Mouse (Mus musculus): ENCODE measurements around the gene Tenm4. TPM values are rescaled to one million over a fixed set of nuclear protein-coding genes. Genes with fewer than 3 reads are reported as not detected.

Tenm4 gene
- polyA plus RNA-seq, 1 experiment from 2014 or later, result 0.68 TPM

DNA sequence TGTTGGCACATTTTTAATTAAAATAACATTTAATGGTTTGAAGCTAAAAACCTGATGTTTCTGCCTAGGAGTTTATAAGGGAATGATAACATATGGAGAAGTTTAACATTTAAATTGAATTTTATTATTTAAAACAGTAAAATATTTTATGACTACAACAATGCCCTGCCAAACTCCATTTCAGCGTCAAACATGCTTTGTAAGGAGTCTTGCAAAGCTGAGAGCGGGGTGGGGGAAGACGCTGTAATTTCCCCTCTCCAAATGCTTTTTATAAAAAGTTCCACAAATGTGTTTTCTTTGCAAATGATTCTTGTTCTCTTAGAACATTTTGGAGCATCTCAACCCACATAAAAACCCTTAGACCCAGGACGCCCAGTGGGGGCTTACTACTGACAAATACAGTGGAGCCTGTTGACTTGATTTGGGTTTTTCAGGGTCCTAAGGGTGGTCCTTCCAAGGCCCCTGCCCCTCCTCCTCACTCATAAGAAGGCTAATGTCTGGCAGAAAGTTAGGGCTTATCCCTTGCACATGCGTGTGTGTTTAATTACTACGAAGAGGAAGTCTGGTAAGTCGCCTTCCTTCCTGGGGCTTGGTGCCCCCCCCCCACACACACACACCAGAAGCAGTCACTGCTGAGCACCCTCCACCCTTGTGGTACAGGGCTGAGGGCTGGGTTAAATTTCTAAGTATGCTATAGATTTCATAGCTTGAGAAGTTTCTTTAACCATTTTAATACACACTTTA lies 563.4 kb downstream of the Tenm4 start:
- Histone ChIP-seq H3K4me1 (ENCODE audit: insufficient read depth) (no peaks in the 10 kb centered on the region), H3K27me3 (ENCODE audit: insufficient read depth, low read length) (no peaks in the 10 kb centered on the region), H3K4me3 (ENCODE audit: low read depth, low read length) (no peak overlapping the region), H3K36me3 (replicated peaks; ENCODE audit: insufficient read depth, low read length) (no peaks in the 10 kb centered on the region), H3K9me3 (ENCODE audit: low read length) (no peaks in the 10 kb centered on the region), H3K9ac (replicated peaks) (no peak overlapping the region), H3K27ac (ENCODE audit: low read depth) (no peak overlapping the region), H3K4me2 (ENCODE audit: low read depth, low read length) (no peak overlapping the region)
- 36% methylated on average over 7 of the region's 7 CpGs for WGBS (ENCODE audit: insufficient replicate concordance)
- no peak for TF ChIP-seq EP300 (IDR thresholded peaks at IDR 0.05; ENCODE audit: low read depth)
- TF ChIP-seq CTCF (IDR thresholded peaks at IDR 0.05; ENCODE audit: low read depth), result no peak
- no peak for DNase-seq
- no peak for ATAC-seq

DNA sequence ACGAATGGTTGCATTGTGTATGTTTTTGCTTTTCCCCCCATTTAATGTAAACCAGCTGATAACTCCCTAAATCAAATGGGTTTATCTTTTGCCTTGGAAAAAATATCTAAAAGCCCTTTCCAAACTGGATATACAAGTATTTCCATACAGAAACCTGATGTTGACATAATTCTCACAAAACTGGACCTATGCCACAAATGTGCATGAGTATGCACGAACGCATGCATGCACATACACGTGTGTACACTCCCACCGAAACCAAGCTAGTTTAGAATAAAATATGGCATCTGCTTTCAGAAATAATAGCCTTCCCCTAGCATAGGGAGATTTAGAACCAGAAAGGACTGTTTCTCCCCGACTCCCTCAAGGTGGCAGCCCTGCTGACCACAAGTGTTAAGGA lies 569.6 kb downstream of the Tenm4 start:
- no peaks in the 10 kb centered on the region for H3K36me3 ChIP-seq (replicated peaks; ENCODE audit: insufficient read depth, low read length)
- DNase-seq (no peak), ATAC-seq (no peak)
- H3K4me1 ChIP-seq (ENCODE audit: insufficient read depth), result no peaks in the 10 kb centered on the region
- WGBS (ENCODE audit: insufficient replicate concordance), result 75% methylated on average over 6 of the region's 6 CpGs
- no peak overlapping the region for H3K27ac ChIP-seq (ENCODE audit: low read depth)
- no peak overlapping the region for H3K9ac ChIP-seq (replicated peaks)
- H3K4me2 ChIP-seq (ENCODE audit: low read depth, low read length), result no peak overlapping the region
- TF ChIP-seq EP300 (IDR thresholded peaks at IDR 0.05; ENCODE audit: low read depth), result no peak
- no peak for TF ChIP-seq CTCF (IDR thresholded peaks at IDR 0.05; ENCODE audit: low read depth)
- H3K27me3 ChIP-seq (ENCODE audit: insufficient read depth, low read length), result no peaks in the 10 kb centered on the region
- no peak overlapping the region for H3K4me3 ChIP-seq (ENCODE audit: low read depth, low read length)
- no peaks in the 10 kb centered on the region for H3K9me3 ChIP-seq (ENCODE audit: low read length)

DNA sequence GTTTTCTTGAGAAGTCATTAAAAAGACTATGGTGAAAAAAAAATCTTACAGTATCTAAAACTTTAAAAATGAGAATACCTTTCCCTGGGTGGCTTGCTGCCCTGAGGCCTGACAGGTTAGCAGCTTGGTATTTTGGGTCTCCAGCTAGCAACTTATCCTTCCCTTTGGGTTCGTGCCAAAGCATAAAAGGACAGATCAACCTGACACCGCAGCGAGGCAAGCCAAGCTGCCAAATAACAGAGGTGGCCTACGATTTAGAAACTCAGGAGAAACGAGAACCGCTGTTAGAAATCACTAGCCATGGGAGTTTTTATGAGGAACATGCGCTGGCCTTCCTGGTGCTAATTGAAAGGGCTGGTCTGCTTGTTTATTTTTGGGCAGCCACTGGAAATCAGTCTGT lies 571.2 kb downstream of the Tenm4 start:
- TF ChIP-seq EP300 (IDR thresholded peaks at IDR 0.05; ENCODE audit: low read depth), result no peak
- no peak for TF ChIP-seq CTCF (IDR thresholded peaks at IDR 0.05; ENCODE audit: low read depth)
- H3K4me3 ChIP-seq (ENCODE audit: low read depth, low read length), result no peak overlapping the region
- no peak for ATAC-seq
- no peak overlapping the region for H3K4me2 ChIP-seq (ENCODE audit: low read depth, low read length)
- 70% methylated on average over 7 of the region's 7 CpGs for WGBS (ENCODE audit: insufficient replicate concordance)
- H3K4me1 ChIP-seq (ENCODE audit: insufficient read depth), result no peaks in the 10 kb centered on the region; the same call in 1 of the 2 replicates
- H3K9ac ChIP-seq (replicated peaks), result no peak overlapping the region
- H3K27ac ChIP-seq (ENCODE audit: low read depth), result no peak overlapping the region
- no peaks in the 10 kb centered on the region for H3K36me3 ChIP-seq (replicated peaks; ENCODE audit: insufficient read depth, low read length)
- H3K9me3 ChIP-seq (ENCODE audit: low read length), result no peaks in the 10 kb centered on the region
- DNase-seq, result no peak
- no peaks in the 10 kb centered on the region for H3K27me3 ChIP-seq (ENCODE audit: insufficient read depth, low read length)

DNA sequence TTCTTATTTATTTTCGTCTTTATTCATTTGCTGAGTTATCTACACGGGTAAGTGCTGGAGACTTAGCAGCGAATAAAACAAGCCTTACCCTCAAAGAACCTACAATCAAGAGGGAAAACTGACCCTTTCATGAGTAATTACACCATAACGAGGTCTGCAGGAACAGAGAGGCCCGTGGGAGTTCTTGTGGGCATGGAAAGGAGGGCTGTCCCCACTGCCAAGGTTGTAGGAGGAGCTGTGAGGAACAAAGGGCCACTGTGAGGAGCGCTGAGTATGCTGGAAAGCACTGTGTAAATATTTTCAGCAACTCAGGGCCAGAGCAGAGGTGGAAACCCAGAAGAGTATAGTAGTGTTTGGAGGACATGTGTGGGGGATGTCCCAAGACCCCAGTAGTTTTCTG lies 574.9 kb downstream of the Tenm4 start:
- ATAC-seq, result no peak

DNA sequence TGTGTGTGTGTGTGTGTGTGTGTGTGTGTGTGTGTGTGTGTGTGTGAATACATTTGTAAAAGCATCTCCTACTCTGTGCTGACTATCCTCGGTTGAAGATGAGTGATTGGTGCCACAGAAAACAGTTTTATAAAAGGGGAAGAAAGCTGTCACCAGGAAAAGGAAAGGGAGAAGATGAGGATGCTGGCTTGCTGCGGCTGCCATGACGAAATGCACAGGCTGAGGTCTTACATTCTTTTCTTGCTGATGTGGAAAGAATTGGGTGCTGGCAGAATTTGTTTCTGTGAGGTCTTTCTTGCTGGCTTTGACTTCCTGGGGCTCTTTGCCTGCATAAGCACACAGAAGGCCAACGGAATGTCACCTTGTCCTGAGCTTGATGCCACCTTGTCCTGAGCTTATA lies 575.7 kb downstream of the Tenm4 start:
- Histone ChIP-seq H3K36me3 (replicated peaks; ENCODE audit: insufficient read depth, low read length) (no peaks in the 10 kb centered on the region), H3K9ac (replicated peaks) (no peak overlapping the region), H3K27me3 (ENCODE audit: insufficient read depth, low read length) (no peaks in the 10 kb centered on the region), H3K4me2 (ENCODE audit: low read depth, low read length) (no peak overlapping the region), H3K4me1 (ENCODE audit: insufficient read depth) (no peaks in the 10 kb centered on the region; the same call in 1 of the 2 replicates), H3K9me3 (ENCODE audit: low read length) (no peaks in the 10 kb centered on the region), H3K4me3 (ENCODE audit: low read depth, low read length) (no peak overlapping the region), H3K27ac (ENCODE audit: low read depth) (no peak overlapping the region)
- WGBS (ENCODE audit: insufficient replicate concordance), result 53% methylated on average over 4 of the region's 4 CpGs
- ATAC-seq (no peak), DNase-seq (no peak)
- TF ChIP-seq EP300 (IDR thresholded peaks at IDR 0.05; ENCODE audit: low read depth) (no peak), CTCF (IDR thresholded peaks at IDR 0.05; ENCODE audit: low read depth) (no peak)

More for the DNA sequence above, 574.9 kb downstream of the Tenm4 start:
- no peak for TF ChIP-seq EP300 (IDR thresholded peaks at IDR 0.05; ENCODE audit: low read depth)
- TF ChIP-seq CTCF (IDR thresholded peaks at IDR 0.05; ENCODE audit: low read depth), result no peak
- no peak overlapping the region for H3K4me3 ChIP-seq (ENCODE audit: low read depth, low read length)
- no peaks in the 10 kb centered on the region for H3K9me3 ChIP-seq (ENCODE audit: low read length)
- 46% methylated on average over 6 of the region's 6 CpGs for WGBS (ENCODE audit: insufficient replicate concordance)
- H3K36me3 ChIP-seq (replicated peaks; ENCODE audit: insufficient read depth, low read length), result no peaks in the 10 kb centered on the region
- no peak overlapping the region for H3K4me2 ChIP-seq (ENCODE audit: low read depth, low read length)
- H3K27ac ChIP-seq (ENCODE audit: low read depth), result no peak overlapping the region
- H3K4me1 ChIP-seq (ENCODE audit: insufficient read depth), result no peaks in the 10 kb centered on the region; the same call in 1 of the 2 replicates
- H3K9ac ChIP-seq (replicated peaks), result no peak overlapping the region
- DNase-seq, result no peak
- H3K27me3 ChIP-seq (ENCODE audit: insufficient read depth, low read length), result no peaks in the 10 kb centered on the region

DNA sequence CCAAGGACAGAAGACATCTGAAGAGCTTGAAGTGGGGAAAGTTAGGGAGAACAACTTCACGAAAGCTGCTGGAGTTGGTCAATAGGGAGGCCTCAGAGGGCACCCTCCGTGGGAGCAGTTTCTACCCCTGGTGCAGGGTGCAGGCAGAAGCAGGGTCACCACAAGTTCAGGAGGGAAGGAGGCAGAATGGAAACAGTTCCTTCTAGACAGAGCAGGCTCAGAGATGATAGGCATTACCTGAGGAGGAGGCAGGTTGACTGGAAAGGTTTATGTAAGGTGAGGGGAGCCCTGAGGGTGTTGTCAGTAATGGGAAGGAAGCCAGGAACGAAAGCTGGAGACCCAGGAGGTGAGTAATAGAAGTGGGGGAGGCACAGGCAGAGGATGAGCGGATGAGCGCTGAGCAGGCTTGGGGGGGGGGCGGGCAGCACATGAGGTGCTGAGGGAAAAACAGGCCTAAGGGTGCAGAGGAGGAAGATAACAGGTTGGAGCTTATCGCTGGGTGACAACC lies 577.5 kb downstream of the Tenm4 start:
- no peaks in the 10 kb centered on the region; the same call in 1 of the 2 replicates for H3K4me1 ChIP-seq (ENCODE audit: insufficient read depth)
- H3K27ac ChIP-seq (ENCODE audit: low read depth), result no peak overlapping the region
- DNase-seq (no peak), ATAC-seq (no peak)
- H3K4me3 ChIP-seq (ENCODE audit: low read depth, low read length), result no peak overlapping the region
- WGBS (ENCODE audit: insufficient replicate concordance), result 66% methylated on average over 7 of the region's 7 CpGs
- no peak overlapping the region for H3K4me2 ChIP-seq (ENCODE audit: low read depth, low read length)
- H3K36me3 ChIP-seq (replicated peaks; ENCODE audit: insufficient read depth, low read length), result no peaks in the 10 kb centered on the region
- TF ChIP-seq CTCF (IDR thresholded peaks at IDR 0.05; ENCODE audit: low read depth) (no peak), EP300 (IDR thresholded peaks at IDR 0.05; ENCODE audit: low read depth) (no peak)
- H3K27me3 ChIP-seq (ENCODE audit: insufficient read depth, low read length), result no peaks in the 10 kb centered on the region
- no peaks in the 10 kb centered on the region for H3K9me3 ChIP-seq (ENCODE audit: low read length)
- H3K9ac ChIP-seq (replicated peaks), result no peak overlapping the region

Measured in liver, postnatal 0 days (tissue).